Mouse (Mus musculus): ENCODE data around the gene Kdm2b. TPM values are rescaled to one million over a fixed set of nuclear protein-coding genes. Genes with fewer than 3 reads are reported as not detected.
"Not testable (repeated sequence)": the region's sequence is repeated elsewhere in the genome, so short reads cannot be mapped to it uniquely, and the experiment has no call there.

Kdm2b gene
- polyA plus RNA-seq, 1 experiment = 19.1 TPM

- TF ChIP-seq FLI1 (IDR thresholded peaks at IDR 0.05; ENCODE audit: low read length) = no peak
- TF ChIP-seq GATA1 (IDR thresholded peaks at IDR 0.05; ENCODE audit: borderline replicate concordance, low read length) = no peak
- no peaks in the 10 kb centered on the region for H3K27me3 ChIP-seq (replicated peaks)
- H3K9me3 ChIP-seq = no peaks in the 10 kb centered on the region
- H3K4me3 ChIP-seq (replicated peaks) = no peak overlapping the region
- H3K4me1 ChIP-seq = peaks cover 49% of the 10 kb centered on the region
- H3K36me3 ChIP-seq (replicated peaks; ENCODE audit: low read length) = peaks cover 56% of the 10 kb centered on the region
Observed at GRCm38 (mm10) chr5:122984483-122984882, 5.1 kb downstream of the Kdm2b start.

GRCm38 (mm10) chr5:122978970-122979369, 10.7 kb downstream of the Kdm2b start:
- Histone ChIP-seq H3K4me1 (peaks cover 28% of the 10 kb centered on the region), H3K4me3 (replicated peaks) (peak overlapping the region; percentile 65), H3K36me3 (replicated peaks; ENCODE audit: low read length) (peaks cover 73% of the 10 kb centered on the region), H3K27me3 (replicated peaks) (no peaks in the 10 kb centered on the region), H3K9me3 (no peaks in the 10 kb centered on the region)
- TF ChIP-seq FLI1 (IDR thresholded peaks at IDR 0.05; ENCODE audit: low read length) = no peak
- no peak for TF ChIP-seq GATA1 (IDR thresholded peaks at IDR 0.05; ENCODE audit: borderline replicate concordance, low read length)

GRCm38 (mm10) chr5:122974701-122975100, 14.9 kb downstream of the Kdm2b start:
- H3K27me3 ChIP-seq (replicated peaks); H3K4me3 ChIP-seq (replicated peaks); H3K9me3 ChIP-seq: not testable (repeated sequence)
- Histone ChIP-seq H3K36me3 (replicated peaks; ENCODE audit: low read length) (peaks cover 50% of the 10 kb centered on the region), H3K4me1 (peaks cover 60% of the 10 kb centered on the region)

GRCm38 (mm10) chr5:122972116-122972515, 17.5 kb downstream of the Kdm2b start:
- Histone ChIP-seq H3K36me3 (replicated peaks; ENCODE audit: low read length) (peaks cover 52% of the 10 kb centered on the region), H3K9me3 (no peaks in the 10 kb centered on the region), H3K4me1 (peaks cover 66% of the 10 kb centered on the region), H3K27me3 (replicated peaks) (no peaks in the 10 kb centered on the region), H3K4me3 (replicated peaks) (no peak overlapping the region)
- no peak for TF ChIP-seq GATA1 (IDR thresholded peaks at IDR 0.05; ENCODE audit: borderline replicate concordance, low read length)
- no peak for TF ChIP-seq FLI1 (IDR thresholded peaks at IDR 0.05; ENCODE audit: low read length)

GRCm38 (mm10) chr5:122971438-122971837, 18.2 kb downstream of the Kdm2b start:
- H3K9me3 ChIP-seq = no peaks in the 10 kb centered on the region
- H3K27me3 ChIP-seq (replicated peaks) = no peaks in the 10 kb centered on the region
- no peak for TF ChIP-seq FLI1 (IDR thresholded peaks at IDR 0.05; ENCODE audit: low read length)
- TF ChIP-seq GATA1 (IDR thresholded peaks at IDR 0.05; ENCODE audit: borderline replicate concordance, low read length) = no peak
- peaks cover 67% of the 10 kb centered on the region for H3K4me1 ChIP-seq
- H3K4me3 ChIP-seq (replicated peaks) = peak overlapping the region; percentile 42
- peaks cover 46% of the 10 kb centered on the region for H3K36me3 ChIP-seq (replicated peaks; ENCODE audit: low read length)

- no peak overlapping the region for H3K4me3 ChIP-seq (replicated peaks)
- peaks cover 81% of the 10 kb centered on the region for H3K4me1 ChIP-seq
- H3K9me3 ChIP-seq = no peaks in the 10 kb centered on the region
- TF ChIP-seq FLI1 (IDR thresholded peaks at IDR 0.05; ENCODE audit: low read length) (no peak), GATA1 (IDR thresholded peaks at IDR 0.05; ENCODE audit: borderline replicate concordance, low read length) (no peak)
- H3K36me3 ChIP-seq (replicated peaks; ENCODE audit: low read length) = peaks cover 34% of the 10 kb centered on the region
- no peaks in the 10 kb centered on the region for H3K27me3 ChIP-seq (replicated peaks)
Observed at GRCm38 (mm10) chr5:122970056-122970455, 19.6 kb downstream of the Kdm2b start.

GRCm38 (mm10) chr5:122968322-122968721, 21.3 kb downstream of the Kdm2b start:
- Histone ChIP-seq H3K4me3 (replicated peaks) (no peak overlapping the region), H3K4me1 (peaks cover 73% of the 10 kb centered on the region), H3K27me3 (replicated peaks) (no peaks in the 10 kb centered on the region), H3K9me3 (no peaks in the 10 kb centered on the region), H3K36me3 (replicated peaks; ENCODE audit: low read length) (peaks cover 40% of the 10 kb centered on the region)
- TF ChIP-seq GATA1 (IDR thresholded peaks at IDR 0.05; ENCODE audit: borderline replicate concordance, low read length) (no peak), FLI1 (IDR thresholded peaks at IDR 0.05; ENCODE audit: low read length) (no peak)

GRCm38 (mm10) chr5:122965427-122965826, 24.2 kb downstream of the Kdm2b start:
- Histone ChIP-seq H3K9me3 (no peaks in the 10 kb centered on the region), H3K36me3 (replicated peaks; ENCODE audit: low read length) (peaks cover 50% of the 10 kb centered on the region), H3K4me1 (peaks cover 61% of the 10 kb centered on the region), H3K4me3 (replicated peaks) (no peak overlapping the region), H3K27me3 (replicated peaks) (no peaks in the 10 kb centered on the region)
- TF ChIP-seq GATA1 (IDR thresholded peaks at IDR 0.05; ENCODE audit: borderline replicate concordance, low read length) = no peak
- TF ChIP-seq FLI1 (IDR thresholded peaks at IDR 0.05; ENCODE audit: low read length) = no peak

GRCm38 (mm10) chr5:122964853-122965252, 24.8 kb downstream of the Kdm2b start:
- Histone ChIP-seq H3K9me3 (no peaks in the 10 kb centered on the region), H3K27me3 (replicated peaks) (no peaks in the 10 kb centered on the region), H3K4me1 (peaks cover 55% of the 10 kb centered on the region), H3K4me3 (replicated peaks) (no peak overlapping the region), H3K36me3 (replicated peaks; ENCODE audit: low read length) (peaks cover 46% of the 10 kb centered on the region)
- TF ChIP-seq GATA1 (IDR thresholded peaks at IDR 0.05; ENCODE audit: borderline replicate concordance, low read length) = no peak
- TF ChIP-seq FLI1 (IDR thresholded peaks at IDR 0.05; ENCODE audit: low read length) = no peak

- H3K9me3 ChIP-seq = no peaks in the 10 kb centered on the region
- peaks cover 32% of the 10 kb centered on the region for H3K4me1 ChIP-seq
- TF ChIP-seq FLI1 (IDR thresholded peaks at IDR 0.05; ENCODE audit: low read length) = no peak
- no peak for TF ChIP-seq GATA1 (IDR thresholded peaks at IDR 0.05; ENCODE audit: borderline replicate concordance, low read length)
- no peaks in the 10 kb centered on the region for H3K27me3 ChIP-seq (replicated peaks)
- H3K36me3 ChIP-seq (replicated peaks; ENCODE audit: low read length) = peaks cover 50% of the 10 kb centered on the region
- no peak overlapping the region for H3K4me3 ChIP-seq (replicated peaks)
Observed at GRCm38 (mm10) chr5:122961905-122962304, 27.7 kb downstream of the Kdm2b start.

- peaks cover 32% of the 10 kb centered on the region for H3K4me1 ChIP-seq
- no peaks in the 10 kb centered on the region for H3K9me3 ChIP-seq
- TF ChIP-seq GATA1 (IDR thresholded peaks at IDR 0.05; ENCODE audit: borderline replicate concordance, low read length) = no peak
- TF ChIP-seq FLI1 (IDR thresholded peaks at IDR 0.05; ENCODE audit: low read length) = no peak
- no peak overlapping the region for H3K4me3 ChIP-seq (replicated peaks)
- peaks cover 56% of the 10 kb centered on the region for H3K36me3 ChIP-seq (replicated peaks; ENCODE audit: low read length)
- H3K27me3 ChIP-seq (replicated peaks) = peaks cover 2% of the 10 kb centered on the region
Observed at GRCm38 (mm10) chr5:122959391-122959790, 30.2 kb downstream of the Kdm2b start.

Data from megakaryocyte, embryonic 14.5 days (primary cell).